Mouse (Mus musculus) forebrain, embryonic 10.5 days (tissue): ENCODE results near the gene Il27. TPM values are rescaled to one million over a fixed set of nuclear protein-coding genes. Genes with fewer than 3 reads are reported as not detected.
"Not testable (repeated sequence)": the region's sequence is repeated elsewhere in the genome, so short reads cannot be mapped to it uniquely, and the experiment has no call there.

ENCODE experiments used
- DNase-seq: peaks from one replicate; pipeline ENCODE4 v3.0.0-alpha.2; 2017; ENCODE audit warnings: low spot score; ENCODE audit errors: extremely low spot score
- H3K27ac ChIP-seq: fragments of 300-500 bp; sonication (generic); 2 replicates; pipeline ENCODE4 v1.5.1; 2016; ENCODE audit warnings: mild to moderate bottlenecking
- H3K27me3 ChIP-seq: fragments of 300-500 bp; sonication (generic); 2 replicates; pipeline ENCODE4 v1.6.1; 2016; ENCODE audit warnings: mild to moderate bottlenecking; ENCODE audit not compliant: poor library complexity, severe bottlenecking
- H3K36me3 ChIP-seq: fragments of 300-500 bp; sonication (generic); replicated peaks from 2 replicates; pipeline ENCODE4 v1.6.1; 2016; ENCODE audit warnings: mild to moderate bottlenecking, moderate library complexity
- H3K4me1 ChIP-seq: fragments of 300-500 bp; sonication (generic); 2 replicates; pipeline ENCODE4 v1.6.1; 2016
- H3K4me3 ChIP-seq: fragments of 300-500 bp; sonication (generic); 2 replicates; pipeline ENCODE4 v1.5.1; 2016; ENCODE audit warnings: mild to moderate bottlenecking, moderate library complexity
- H3K9me3 ChIP-seq: fragments of 300-500 bp; sonication (generic); 2 replicates; pipeline ENCODE4 v1.6.1; 2016; ENCODE audit warnings: mild to moderate bottlenecking, moderate library complexity
- WGBS: fragments of 180-500 bp; shearing (Covaris S2); methylation state at CpG from one replicate; pipeline ENCODE4 v1.1.7; 2016; 5-methylcytosine and 5-hydroxymethylcytosine counted together
- polyA plus RNA-seq: library from polyadenylated mRNA; unstranded; fragments of >200 nt; fragmentation: Nextera tagmentation; extraction: Ambion mirVana; gene quantifications from 2 replicates; pipeline ENCODE4 v1.2.1, GENCODE M21; 2016

The Il27 gene
- not detected in 2 replicates for polyA plus RNA-seq

GRCm38 (mm10) chr7:126594862-126595561 lies at the start of gene Il27:
Gene Il27, minus strand, starts transcription at chr7:126594941.
- H3K4me1 ChIP-seq, result no peaks in the 10 kb centered on the region
- H3K27ac ChIP-seq, result no peak within 1 kb of the TSS
- peaks cover 3% of the 10 kb centered on the region; the same call in 1 of the 2 replicates for H3K27me3 ChIP-seq
- no peak for DNase-seq
- H3K9me3 ChIP-seq, result no peaks in the 10 kb centered on the region
- no peaks in the 10 kb centered on the region for H3K36me3 ChIP-seq
- H3K4me3 ChIP-seq, result no peak within 1 kb of the TSS
- WGBS, result 85% methylated on average over 11 of the region's 11 CpGs

GRCm38 (mm10) chr7:126644345-126644744 lies 49.6 kb upstream of the Il27 start:
- Histone ChIP-seq H3K4me1 (peaks cover 17% of the 10 kb centered on the region), H3K36me3 (no peaks in the 10 kb centered on the region), H3K27ac (no peak overlapping the region), H3K9me3 (no peaks in the 10 kb centered on the region), H3K4me3 (no peak overlapping the region), H3K27me3 (no peaks in the 10 kb centered on the region)
- DNase-seq, result no peak
- 75% methylated on average over 3 of the region's 3 CpGs for WGBS

- DNase-seq, H3K4me3 ChIP-seq, H3K27ac ChIP-seq, H3K9me3 ChIP-seq, H3K27me3 ChIP-seq, H3K4me1 ChIP-seq, H3K36me3 ChIP-seq: not testable (repeated sequence)
- 61% methylated on average over 3 of the region's 3 CpGs for WGBS
Measured at GRCm38 (mm10) chr7:126643244-126643617, 48.5 kb upstream of the Il27 start.

GRCm38 (mm10) chr7:126642545-126643243 lies 48.0 kb upstream of the Il27 start:
- 76% methylated on average over 5 of the region's 5 CpGs for WGBS
- Histone ChIP-seq H3K4me3 (no peak overlapping the region), H3K27ac (no peak overlapping the region), H3K36me3 (no peaks in the 10 kb centered on the region), H3K27me3 (no peaks in the 10 kb centered on the region), H3K9me3 (no peaks in the 10 kb centered on the region), H3K4me1 (peaks cover 9% of the 10 kb centered on the region; the same call in 1 of the 2 replicates)
- no peak for DNase-seq

GRCm38 (mm10) chr7:126636733-126637520 lies 42.2 kb upstream of the Il27 start:
- Histone ChIP-seq H3K9me3 (no peaks in the 10 kb centered on the region), H3K36me3 (no peaks in the 10 kb centered on the region), H3K4me1 (no peaks in the 10 kb centered on the region), H3K4me3 (no peak overlapping the region), H3K27me3 (no peaks in the 10 kb centered on the region), H3K27ac (no peak overlapping the region)
- no peak for DNase-seq
- 20% methylated on average over 4 of the region's 4 CpGs for WGBS

- Histone ChIP-seq H3K4me3 (no peak overlapping the region), H3K27me3 (no peaks in the 10 kb centered on the region), H3K36me3 (no peaks in the 10 kb centered on the region), H3K9me3 (no peaks in the 10 kb centered on the region), H3K4me1 (no peaks in the 10 kb centered on the region), H3K27ac (no peak overlapping the region)
- DNase-seq, result no peak
Measured at GRCm38 (mm10) chr7:126635375-126635774, 40.6 kb upstream of the Il27 start.

- DNase-seq, result no peak
- 85% methylated on average over 2 of the region's 2 CpGs for WGBS
- Histone ChIP-seq H3K4me3 (no peak overlapping the region), H3K36me3 (no peaks in the 10 kb centered on the region), H3K9me3 (no peaks in the 10 kb centered on the region), H3K4me1 (peaks cover 3% of the 10 kb centered on the region; the same call in 1 of the 2 replicates), H3K27ac (no peak overlapping the region), H3K27me3 (no peaks in the 10 kb centered on the region)
Measured at GRCm38 (mm10) chr7:126632478-126632877, 37.7 kb upstream of the Il27 start.

- DNase-seq, result no peak
- Histone ChIP-seq H3K4me1 (peaks cover 3% of the 10 kb centered on the region; the same call in 1 of the 2 replicates), H3K4me3 (no peak within 1 kb of the TSS), H3K27me3 (no peaks in the 10 kb centered on the region), H3K27ac (no peak within 1 kb of the TSS), H3K9me3 (no peaks in the 10 kb centered on the region), H3K36me3 (no peaks in the 10 kb centered on the region)
- WGBS, result 93% methylated on average over 4 of the region's 4 CpGs
Measured at GRCm38 (mm10) chr7:126630824-126631518, 36.2 kb upstream of the Il27 start, which contains the start of gene Nupr1. Gene Nupr1, minus strand, starts transcription at chr7:126630861.

- H3K4me1 ChIP-seq, result peaks cover 7% of the 10 kb centered on the region
- H3K9me3 ChIP-seq, result no peaks in the 10 kb centered on the region
- no peaks in the 10 kb centered on the region for H3K36me3 ChIP-seq
- 62% methylated on average over 3 of the region's 3 CpGs for WGBS
- no peak overlapping the region for H3K27ac ChIP-seq
- DNase-seq, result no peak
- no peak overlapping the region for H3K4me3 ChIP-seq
- H3K27me3 ChIP-seq, result no peaks in the 10 kb centered on the region
Measured at GRCm38 (mm10) chr7:126629915-126630314, 35.2 kb upstream of the Il27 start.

- Histone ChIP-seq H3K27ac (no peak overlapping the region), H3K4me1 (peaks cover 7% of the 10 kb centered on the region), H3K27me3 (no peaks in the 10 kb centered on the region), H3K9me3 (no peaks in the 10 kb centered on the region), H3K36me3 (no peaks in the 10 kb centered on the region), H3K4me3 (no peak overlapping the region)
- WGBS, result 80% methylated on average over 6 of the region's 6 CpGs
- no peak for DNase-seq
Measured at GRCm38 (mm10) chr7:126628111-126628510, 33.4 kb upstream of the Il27 start.

GRCm38 (mm10) chr7:126625807-126626600 lies 31.3 kb upstream of the Il27 start:
- no peaks in the 10 kb centered on the region for H3K27me3 ChIP-seq
- no peak overlapping the region for H3K27ac ChIP-seq
- WGBS, result 81% methylated on average over 3 of the region's 3 CpGs
- no peak overlapping the region for H3K4me3 ChIP-seq
- H3K9me3 ChIP-seq, result no peaks in the 10 kb centered on the region
- peaks cover 7% of the 10 kb centered on the region for H3K4me1 ChIP-seq
- no peak for DNase-seq
- no peaks in the 10 kb centered on the region for H3K36me3 ChIP-seq

GRCm38 (mm10) chr7:126625369-126625768 lies 30.6 kb upstream of the Il27 start:
- Histone ChIP-seq H3K4me3 (no peak overlapping the region), H3K27me3 (no peaks in the 10 kb centered on the region), H3K9me3 (no peaks in the 10 kb centered on the region), H3K4me1 (peaks cover 7% of the 10 kb centered on the region), H3K27ac (no peak overlapping the region), H3K36me3 (no peaks in the 10 kb centered on the region)
- no peak for DNase-seq
- WGBS, result 66% methylated on average over 6 of the region's 6 CpGs
